Mouse (Mus musculus) cerebellum, adult 2 months (tissue): ENCODE measurements around the gene Tomm22.
A peak's percentile ranks its signal among the peaks of the same experiment; 100 is the strongest.

Experiments
- CTCF ChIP-seq: fragments of 200-500 bp; IDR thresholded peaks from 2 replicates; pipeline ENCODE4 v1.5.1; 2011; ENCODE audit warnings: low read depth, mild to moderate bottlenecking, control low read depth, low read length, moderate library complexity, borderline replicate concordance; ENCODE audit not compliant: insufficient read depth
- POLR2A ChIP-seq: fragments of 200-500 bp; IDR thresholded peaks from 2 replicates; pipeline ENCODE4 v1.6.1; 2011; ENCODE audit warnings: low read length, control low read depth, borderline replicate concordance; ENCODE audit not compliant: insufficient read depth

DNA sequence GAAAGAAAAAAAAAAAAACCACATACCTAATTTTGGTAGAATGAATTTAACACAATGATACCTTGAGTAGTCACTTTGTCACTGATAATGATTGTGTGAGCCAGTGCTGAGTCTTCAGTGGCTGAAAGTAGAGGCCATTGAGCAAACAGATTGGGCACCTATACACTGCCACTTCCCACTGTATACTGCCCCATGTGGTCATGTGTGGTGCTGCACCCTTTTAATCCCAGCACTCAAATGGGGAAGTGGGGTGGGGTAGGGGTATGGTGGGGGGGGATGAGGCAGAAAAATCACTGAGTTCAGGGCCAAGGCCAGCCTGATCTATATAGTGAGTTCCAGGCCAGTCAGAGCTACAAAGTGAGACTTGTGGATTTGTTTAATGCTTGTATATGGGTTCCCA, 20.1 kb upstream of the Tomm22 start:
- TF ChIP-seq POLR2A = no peak
- peak; percentile 52; the same call in 1 of the 2 replicates for TF ChIP-seq CTCF
